Mouse (Mus musculus) olfactory bulb, adult 2 months (tissue): ENCODE measurements at regions not wholly inside any gene's neighbourhood (a gene's known extent, or its start where the extent isn't known, plus 50 kb on each side); places are given as distances from the start of the nearest gene placed in this dataset.

Experiments used
- CTCF ChIP-seq: fragments of 200-500 bp; IDR thresholded peaks from 2 replicates; pipeline ENCODE4 v1.5.1; 2012; ENCODE audit warnings: low read depth, mild to moderate bottlenecking, low read length, moderate library complexity; ENCODE audit not compliant: insufficient read depth
- POLR2A ChIP-seq: fragments of 200-500 bp; IDR thresholded peaks from 2 replicates; pipeline ENCODE4 v1.6.1; 2012; ENCODE audit warnings: mild to moderate bottlenecking, low read depth, low read length, moderate library complexity; ENCODE audit not compliant: insufficient read depth

DNA sequence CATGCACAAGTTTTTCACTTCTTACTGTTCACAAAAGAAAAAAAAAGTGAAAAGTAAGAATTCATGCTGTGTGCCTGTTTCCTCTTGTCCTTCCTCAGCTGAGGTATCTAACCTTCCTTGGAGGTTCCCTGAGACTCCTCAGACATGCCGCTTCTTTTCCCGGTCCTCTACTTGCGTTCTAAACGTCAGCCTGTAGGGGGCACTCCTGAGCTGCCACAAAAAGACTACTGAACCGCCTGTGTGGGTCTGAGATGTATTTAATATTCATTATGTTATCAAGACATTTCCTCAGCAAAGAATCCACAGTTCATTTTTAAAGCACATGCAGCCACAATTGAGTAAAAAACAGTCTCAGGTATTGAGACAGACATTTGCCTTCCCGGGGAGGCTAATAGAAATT lies 554.6 kb downstream of the Plcl1 start:
- TF ChIP-seq POLR2A, result no peak
- peak; percentile 40; the same call in 1 of the 2 replicates for TF ChIP-seq CTCF
